Comparison of ENCODE assay signal across 18 mouse cellular contexts in genomic region chr4:59240160-59240559, GRCm38 (mm10). TPM values are rescaled to one million over a fixed set of nuclear protein-coding genes. Genes with fewer than 3 reads are reported as not detected.
A peak's percentile ranks its signal among the peaks of the same experiment; 100 is the strongest.
DNase-seq lines count a peak whose midpoint lies in the region; ATAC-seq and TF ChIP-seq lines count a peak whose summit lies in the region.
"Had no signal": no experiment of that assay in that cellular context is flagged by ENCODE, and none has a peak within 500 bp of the region (broad histone marks: within the 10 kb centered on the region; RNA-seq: fewer than 3 reads in every experiment).

No protein-coding gene starts in this region.

- H3K27me3 ChIP-seq in limb, embryonic 15.5 days, result no peaks in the 10 kb centered on the region
- H3K27me3 ChIP-seq in limb, embryonic 10.5 days (ENCODE audit: low read depth, poor library complexity, severe bottlenecking), result no peaks in the 10 kb centered on the region
- no peaks in the 10 kb centered on the region for H3K27me3 ChIP-seq in stomach, postnatal 0 days (ENCODE audit: control insufficient read depth, insufficient read depth, low read length)
- H3K27me3 ChIP-seq: forebrain, embryonic 12.5 days; heart, embryonic 13.5 days; hindbrain, embryonic 12.5 days had no signal

- no peaks in the 10 kb centered on the region for H3K36me3 ChIP-seq in limb, embryonic 15.5 days
- H3K36me3 ChIP-seq in limb, embryonic 10.5 days, result no peaks in the 10 kb centered on the region
- H3K36me3 ChIP-seq in macrophage (ENCODE audit: inconsistent target), result no peaks in the 10 kb centered on the region
- no peaks in the 10 kb centered on the region for H3K36me3 ChIP-seq in stomach, postnatal 0 days (ENCODE audit: control insufficient read depth, insufficient read depth, low read length)
- H3K36me3 ChIP-seq: forebrain, embryonic 12.5 days; heart, embryonic 13.5 days; hindbrain, embryonic 12.5 days had no signal

- H3K9ac ChIP-seq in limb, embryonic 15.5 days, result no peak overlapping the region
- no peak overlapping the region for H3K9ac ChIP-seq in stomach, postnatal 0 days (ENCODE audit: low read length)
- H3K9ac ChIP-seq: forebrain, embryonic 12.5 days; forebrain, postnatal 0 days; heart, embryonic 13.5 days; hindbrain, embryonic 12.5 days had no signal

- TF ChIP-seq POLR2A in embryonic fibroblast, embryonic 13.5 days (IDR thresholded peaks at IDR 0.05; ENCODE audit: low read depth, low read length), result no peak

- peak; percentile 43 for TF ChIP-seq EP300 in stomach, postnatal 0 days (optimal IDR thresholded peaks at IDR 0.05)

- H3K27ac ChIP-seq in limb, embryonic 15.5 days, result peak overlapping the region; percentile 55
- no peak overlapping the region for H3K27ac ChIP-seq in limb, embryonic 10.5 days
- H3K27ac ChIP-seq in embryonic fibroblast, embryonic 13.5 days (ENCODE audit: insufficient read depth, low read length), result peak overlapping the region; percentile 70; the same call in 1 of the 2 replicates
- H3K27ac ChIP-seq in macrophage, result peak overlapping the region; percentile 94
- peak overlapping the region; percentile 89 for H3K27ac ChIP-seq in stomach, postnatal 0 days (replicated peaks)
- H3K27ac ChIP-seq: forebrain, embryonic 12.5 days; hindbrain, embryonic 12.5 days had no signal

- H3K79me2 ChIP-seq in macrophage (ENCODE audit: inconsistent target), result no peaks in the 10 kb centered on the region

- WGBS in limb, embryonic 15.5 days, result 89% methylated on average over 9 of the region's 9 CpGs
- WGBS in limb, embryonic 10.5 days, result 95% methylated on average over 9 of the region's 9 CpGs
- 86% methylated on average over 9 of the region's 9 CpGs for WGBS in macrophage (ENCODE audit: missing documents)
- 80% methylated on average over 9 of the region's 9 CpGs for WGBS in stomach, postnatal 0 days

- no peak for DNase-seq in limb, embryonic 10.5 days (ENCODE audit: low spot score)
- no peak for DNase-seq in stomach, postnatal 0 days (ENCODE audit: low spot score)
- DNase-seq in right cerebral cortex, postnatal 4 days, result no peak
- no peak for DNase-seq in urinary bladder, postnatal 36 days (ENCODE audit: low spot score in 2 of 2)
- DNase-seq: adrenal gland, adult 2 months; adrenal gland, postnatal 25 days; cerebellum, adult 2 months; cerebellum, postnatal 10 days; forebrain, postnatal 0 days; gastrocnemius, postnatal 14 days; heart, postnatal 4 days had no signal

- ATAC-seq in limb, embryonic 15.5 days (ENCODE audit: insufficient number of reproducible peaks, low FRiP score, low TSS enrichment, low read depth), result no peak
- ATAC-seq in stomach, postnatal 0 days (ENCODE audit: low FRiP score, low TSS enrichment), result peak; percentile 54
- ATAC-seq: forebrain, postnatal 0 days; hindbrain, embryonic 16.5 days had no signal

- H3K4me1 ChIP-seq in limb, embryonic 15.5 days, result no peaks in the 10 kb centered on the region
- peaks cover 12% of the 10 kb centered on the region for H3K4me1 ChIP-seq in limb, embryonic 10.5 days
- peaks cover 14% of the 10 kb centered on the region for H3K4me1 ChIP-seq in embryonic fibroblast, embryonic 13.5 days (ENCODE audit: control insufficient read depth, insufficient read depth, low read length)
- H3K4me1 ChIP-seq in stomach, postnatal 0 days (replicated peaks; ENCODE audit: control insufficient read depth, insufficient read depth), result peaks cover 2% of the 10 kb centered on the region; the same call in 1 of the 2 replicates
- H3K4me1 ChIP-seq: forebrain, embryonic 12.5 days; hindbrain, embryonic 12.5 days had no signal

- H3K9me3 ChIP-seq in limb, embryonic 15.5 days, result no peaks in the 10 kb centered on the region
- no peaks in the 10 kb centered on the region for H3K9me3 ChIP-seq in limb, embryonic 10.5 days (replicated peaks)
- H3K9me3 ChIP-seq in stomach, postnatal 0 days (ENCODE audit: control insufficient read depth, low read length), result no peaks in the 10 kb centered on the region
- H3K9me3 ChIP-seq: forebrain, embryonic 12.5 days; heart, embryonic 13.5 days; hindbrain, embryonic 12.5 days had no signal

- no peak overlapping the region for H3K4me3 ChIP-seq in limb, embryonic 15.5 days
- no peak overlapping the region for H3K4me3 ChIP-seq in limb, embryonic 10.5 days
- H3K4me3 ChIP-seq in embryonic fibroblast, embryonic 13.5 days (ENCODE audit: insufficient read depth, low read length), result no peak overlapping the region
- H3K4me3 ChIP-seq in macrophage (ENCODE audit: inconsistent target), result no peak overlapping the region
- H3K4me3 ChIP-seq in stomach, postnatal 0 days (ENCODE audit: low read depth, low read length), result no peak overlapping the region
- H3K4me3 ChIP-seq: forebrain, embryonic 12.5 days; heart, embryonic 13.5 days; hindbrain, embryonic 12.5 days had no signal

- no peak overlapping the region for H3K4me2 ChIP-seq in limb, embryonic 15.5 days
- no peak overlapping the region for H3K4me2 ChIP-seq in stomach, postnatal 0 days (replicated peaks; ENCODE audit: low read depth)
- H3K4me2 ChIP-seq: forebrain, embryonic 12.5 days; hindbrain, embryonic 12.5 days had no signal

- no peak for TF ChIP-seq CTCF in embryonic fibroblast, embryonic 13.5 days (IDR thresholded peaks at IDR 0.05; ENCODE audit: borderline replicate concordance, insufficient read depth, low read length)
- TF ChIP-seq CTCF in stomach, postnatal 0 days (IDR thresholded peaks at IDR 0.05; ENCODE audit: low read depth), result no peak

RNA-seq across cellular contexts. Expression of gene Ugcg, which starts 51.1 kb away (rescaled TPM):
- polyA plus RNA-seq in limb, embryonic 15.5 days (2015; fragmentation: Nextera tagmentation; extraction: Ambion mirVana), result 9.4 and 12.0 TPM in 2 replicates
- 8.7 and 9.2 TPM in 2 replicates for polyA plus RNA-seq in limb, embryonic 10.5 days (2016; fragmentation: Nextera tagmentation; extraction: Ambion mirVana)
- polyA plus RNA-seq in embryonic fibroblast, embryonic 13.5 days (2011; ENCODE audit: insufficient read length, low read depth, missing spikeins), result 87.0 and 107 TPM in 2 replicates
- total RNA-seq in macrophage (2018; cell fraction: chromatin; rRNA removed), result 100 to 1,000 TPM in 3 of 26 experiments, 10 to 100 TPM in 23; 21.0 to 221 (median 44.9) TPM
- 10 to 100 TPM; 16.2 to 84.2 (median 24.2) TPM for total RNA-seq in macrophage (2018; cell fraction: cytosol; rRNA removed)
- total RNA-seq in macrophage (2018; cell fraction: nucleus; rRNA removed), result 100 to 1,000 TPM in 5 of 26 experiments, 10 to 100 TPM in 21; 35.4 to 162 (median 50.0) TPM
- 15.3 to 16.7 TPM (median 16.4 TPM) in 3 replicates for polyA plus RNA-seq in macrophage (2018)
- polyA plus RNA-seq in stomach, postnatal 0 days (2015; fragmentation: Nextera tagmentation; extraction: Ambion mirVana), result 18.9 and 19.0 TPM in 2 replicates
